Mouse (Mus musculus): ENCODE results near the gene Notch2. TPM values are rescaled to one million over a fixed set of nuclear protein-coding genes. Genes with fewer than 3 reads are reported as not detected.
A peak's percentile ranks its signal among the peaks of the same experiment; 100 is the strongest.

Gene Notch2
- polyA plus RNA-seq, 3 experiments from 2014 or later: 13.2 to 20.4 (median 15.1) TPM

DNA sequence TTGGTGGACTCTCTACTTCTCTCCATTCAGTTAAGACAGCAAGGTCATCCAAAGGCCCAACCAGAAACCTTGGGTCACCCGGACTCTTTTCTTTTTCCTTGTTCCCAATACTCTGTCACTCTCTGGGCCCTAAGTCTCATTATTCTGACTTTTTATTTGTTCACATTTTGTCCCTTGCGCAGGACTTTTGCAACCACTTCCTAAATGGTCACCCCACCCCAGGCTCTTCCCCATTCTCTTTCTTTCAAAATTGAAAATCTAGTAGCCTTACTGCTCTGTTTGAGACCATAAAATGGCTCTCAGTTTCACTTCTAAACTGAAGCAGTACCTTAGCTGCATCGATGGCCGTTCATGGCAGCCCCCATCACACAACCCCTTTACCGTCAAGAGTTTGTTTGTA lies 18.5 kb upstream of the Notch2 start:
- ATAC-seq: no peak

DNA sequence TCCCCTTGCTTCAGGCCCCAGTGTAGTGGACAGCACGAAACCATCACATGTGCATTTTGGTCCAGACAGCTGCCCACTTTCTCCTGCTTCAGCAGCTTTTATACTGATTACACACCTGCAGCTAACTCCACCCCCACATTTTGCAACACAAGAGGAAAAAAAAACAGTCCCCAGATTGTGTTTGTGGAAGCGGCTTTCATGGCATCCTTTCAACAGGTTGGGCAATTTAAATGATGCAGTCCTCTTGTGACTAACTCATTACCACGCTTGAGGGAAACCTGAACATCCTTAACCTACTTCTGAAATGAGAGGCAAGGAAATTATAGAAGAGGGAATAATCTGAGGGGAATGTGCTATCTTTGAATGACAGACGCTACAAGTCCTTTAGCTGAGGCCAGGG lies 15.0 kb upstream of the Notch2 start:
- no peak for ATAC-seq

DNA sequence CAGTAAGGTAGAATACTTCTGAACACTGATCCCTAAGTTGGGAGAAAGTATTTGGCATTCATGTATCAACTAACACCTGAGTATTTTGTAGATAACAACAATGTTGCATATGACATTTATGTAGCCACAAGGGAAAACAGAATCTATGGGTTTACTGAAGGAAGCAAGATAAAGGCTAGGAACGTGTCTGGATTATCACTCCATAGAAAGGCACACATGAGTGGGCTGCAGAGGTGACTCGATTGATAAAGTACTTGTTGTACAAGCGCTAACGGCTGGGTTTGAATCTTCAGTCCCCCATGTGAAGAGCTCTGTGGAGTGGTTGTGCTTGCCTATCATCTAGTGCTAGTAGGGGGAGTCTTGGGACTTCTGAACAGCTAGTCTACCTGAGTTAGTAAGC lies 9.8 kb upstream of the Notch2 start:
- no peak for ATAC-seq

DNA sequence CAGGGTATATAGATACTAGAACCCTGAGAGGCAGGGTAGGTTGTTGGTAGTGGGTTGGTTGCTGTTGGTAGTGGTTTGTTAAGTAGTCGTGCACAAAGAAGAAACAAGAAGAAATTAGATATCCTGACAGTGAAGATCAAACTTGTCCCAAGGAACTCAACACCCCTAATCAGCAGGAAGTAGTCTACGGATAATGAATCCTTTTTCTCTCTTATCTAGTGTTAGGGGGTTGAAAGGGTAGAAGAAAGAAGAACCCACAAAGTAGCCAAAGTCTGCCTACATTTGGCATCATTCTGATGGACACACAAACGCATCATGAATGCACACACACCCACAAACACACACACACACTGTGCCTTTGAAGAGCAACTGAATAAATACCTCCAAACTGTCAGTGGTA lies 9.1 kb upstream of the Notch2 start:
- no peak for ATAC-seq

DNA sequence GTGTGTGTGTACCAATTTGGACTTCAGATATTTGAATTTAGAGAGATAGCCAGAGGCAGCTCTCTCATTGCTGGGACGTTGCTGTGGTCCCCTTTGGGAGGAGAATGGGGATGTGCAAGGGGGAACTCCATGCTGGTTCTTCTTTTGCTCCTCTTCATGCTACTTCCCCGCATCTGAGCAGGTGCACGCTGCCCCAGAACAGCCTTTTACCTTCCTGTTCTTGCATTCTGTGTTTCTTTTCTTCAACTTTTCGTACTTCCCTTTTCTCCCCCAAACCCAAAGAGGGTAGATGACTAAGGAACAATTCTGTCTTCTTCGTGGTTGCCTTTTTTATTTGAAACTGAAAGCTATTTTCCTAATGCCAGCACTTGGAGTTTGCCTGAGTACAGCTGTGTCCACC lies 8.0 kb upstream of the Notch2 start:
- no peak for ATAC-seq

DNA sequence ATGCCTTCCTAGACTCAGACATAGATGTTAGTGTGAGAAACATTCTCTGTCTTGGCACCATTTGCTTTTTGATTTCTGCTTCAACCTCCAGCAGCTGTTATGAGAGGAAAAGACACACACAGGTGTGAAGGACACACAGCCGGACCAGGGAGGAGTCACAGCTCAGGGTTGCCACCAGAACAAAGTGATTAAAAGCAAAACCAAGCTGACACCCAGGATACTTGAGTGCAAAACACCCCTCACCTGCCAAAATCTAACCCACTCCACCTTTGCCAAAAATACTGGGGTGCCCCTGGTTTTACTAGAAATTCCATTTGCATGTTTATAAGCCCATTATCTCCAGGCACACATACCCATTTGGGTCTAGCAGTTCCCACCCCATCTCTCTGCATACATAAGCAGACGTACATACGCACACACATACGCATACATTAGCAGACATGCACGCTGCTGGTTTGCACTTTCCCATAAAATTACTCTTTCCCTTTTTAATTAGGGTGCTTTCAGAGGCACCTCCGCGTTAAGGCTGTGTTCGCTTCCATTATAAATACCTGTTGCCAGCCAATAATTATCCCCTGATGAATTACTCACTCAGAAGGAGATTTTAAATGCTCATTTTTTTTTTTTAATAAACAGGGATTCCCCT lies 7.2 kb upstream of the Notch2 start:
- no peak for ATAC-seq

DNA sequence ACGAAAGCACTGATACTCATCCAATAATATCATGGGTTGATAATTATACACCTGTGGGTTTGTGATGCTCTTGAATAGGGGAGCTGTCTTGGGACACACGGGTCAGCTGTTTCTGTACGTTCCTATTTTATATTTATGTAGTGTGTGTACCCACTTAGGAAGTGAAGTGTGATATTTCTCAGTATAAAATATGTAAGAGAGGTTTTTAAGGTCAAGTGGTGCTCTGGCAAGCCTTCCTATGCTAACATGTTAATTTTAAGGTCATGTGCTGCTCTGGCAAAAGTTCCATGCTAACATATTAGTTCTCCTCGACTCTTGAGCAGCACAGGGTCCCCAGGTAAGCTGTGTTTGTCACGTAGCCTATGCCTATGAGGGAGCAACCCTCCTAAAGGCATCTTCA lies 6.4 kb upstream of the Notch2 start:
- ATAC-seq: no peak

DNA sequence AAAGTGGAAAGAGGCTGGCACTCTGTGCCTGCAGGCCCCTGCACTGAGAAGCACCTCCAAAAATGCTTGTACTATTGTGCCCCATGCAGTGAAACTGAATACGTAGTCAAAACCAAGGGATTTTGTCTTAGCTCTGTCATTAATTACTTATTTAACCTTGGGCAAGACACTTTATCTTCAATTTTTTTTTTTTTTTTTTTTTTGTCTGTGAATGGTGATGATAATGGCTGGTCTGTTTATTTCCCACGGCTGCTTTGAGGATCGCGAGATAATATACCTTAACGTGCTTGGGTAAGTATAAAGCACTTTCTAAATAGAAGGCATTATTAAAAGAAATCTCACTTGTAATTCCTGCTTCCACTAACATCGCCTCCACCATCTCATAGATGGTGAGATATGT lies 5.2 kb upstream of the Notch2 start:
- ATAC-seq: no peak

DNA sequence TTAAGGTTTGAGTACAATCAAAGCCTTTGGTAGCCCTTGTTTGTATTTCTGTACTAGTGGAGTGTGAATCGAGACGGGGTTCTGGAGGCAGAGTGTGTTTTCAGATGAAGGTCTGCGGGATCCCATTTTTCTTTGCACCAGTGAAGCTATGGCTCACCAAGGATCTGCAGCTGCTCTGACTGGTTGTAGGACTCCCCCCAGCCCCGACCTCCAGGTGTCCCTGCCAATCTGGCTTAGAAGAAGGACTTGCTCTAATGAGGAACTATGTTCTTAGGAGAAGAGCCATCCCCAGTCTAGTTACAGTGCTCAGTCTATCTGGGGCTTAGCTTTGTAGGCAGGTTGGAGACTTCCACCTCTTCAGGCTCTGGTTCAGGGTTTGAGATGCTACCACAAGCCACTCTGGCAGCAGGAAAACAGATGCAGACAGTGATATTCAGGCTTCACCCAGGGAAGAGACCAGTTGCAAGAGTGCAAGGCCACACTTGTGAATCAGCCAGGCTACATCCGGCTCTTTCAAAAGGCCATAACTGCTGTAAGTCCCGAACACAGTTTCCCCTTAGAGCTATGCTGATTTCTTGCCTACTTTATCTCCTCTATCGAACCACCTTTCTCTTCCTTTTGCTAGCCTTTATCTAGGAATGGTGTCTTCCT lies 4.0 kb upstream of the Notch2 start:
- ATAC-seq: no peak

DNA sequence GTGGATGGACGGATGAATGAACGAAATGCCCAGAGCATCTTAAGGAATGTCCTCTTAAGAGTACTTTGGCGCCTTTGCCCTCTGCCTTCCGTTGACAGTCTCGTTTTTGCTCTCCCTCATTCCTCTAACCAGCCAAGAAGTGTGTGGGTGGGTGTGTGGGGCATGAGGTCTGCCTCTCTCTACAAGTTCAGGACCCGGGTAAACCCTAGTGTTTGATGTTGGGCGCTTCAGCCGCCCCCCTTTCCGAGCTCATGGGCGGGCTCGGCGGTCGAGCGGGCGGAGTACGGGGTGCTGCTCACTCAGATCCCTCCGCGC lies 284 bp upstream of the Notch2 start:
- no peak for ATAC-seq

DNA sequence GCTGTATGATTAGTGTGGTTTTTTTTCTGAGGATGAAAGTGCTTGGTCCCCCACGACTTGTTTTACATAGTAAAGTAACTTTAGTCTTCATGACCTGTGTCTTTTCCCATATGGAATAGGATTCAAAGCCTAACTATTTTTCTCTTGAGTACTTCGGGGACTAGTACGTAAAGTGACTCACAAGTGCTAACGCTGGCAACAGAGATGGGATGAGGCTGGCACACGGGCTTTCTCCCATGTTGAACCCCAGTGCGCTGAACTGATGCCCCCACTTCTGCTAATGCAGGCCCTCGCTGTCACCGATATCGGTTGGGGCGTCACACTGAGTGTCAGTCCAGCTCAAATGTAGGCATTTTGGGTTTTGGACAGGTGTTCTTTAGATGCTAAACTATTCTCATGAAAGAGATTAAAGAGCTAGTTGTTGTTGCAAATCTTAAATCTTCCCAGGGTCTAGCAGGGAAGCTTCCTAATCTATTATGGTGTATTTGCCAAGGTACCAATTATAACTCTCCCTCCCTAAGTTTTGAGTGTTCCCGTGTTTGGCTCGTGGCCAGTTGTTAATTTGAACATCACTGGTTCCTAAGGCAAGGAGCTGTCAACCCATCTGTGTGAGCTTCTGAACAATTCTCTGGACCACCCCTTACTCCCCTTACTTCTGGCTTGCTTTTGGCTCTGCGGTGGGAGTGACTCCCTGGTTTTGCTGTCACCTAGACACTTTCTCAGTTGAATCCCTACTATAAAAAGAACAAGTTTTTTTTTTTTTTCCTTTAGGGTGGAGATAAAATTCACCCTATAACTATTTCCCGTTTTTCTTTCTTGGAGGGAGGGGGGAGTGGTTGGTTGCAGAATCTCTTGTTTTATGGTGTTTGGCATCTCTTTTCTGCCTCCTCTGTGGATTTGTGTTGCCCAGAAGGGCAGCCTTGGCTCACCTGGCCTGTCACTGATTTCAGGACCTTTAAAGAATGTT lies 2.2 kb downstream of the Notch2 start:
- ATAC-seq: no peak

DNA sequence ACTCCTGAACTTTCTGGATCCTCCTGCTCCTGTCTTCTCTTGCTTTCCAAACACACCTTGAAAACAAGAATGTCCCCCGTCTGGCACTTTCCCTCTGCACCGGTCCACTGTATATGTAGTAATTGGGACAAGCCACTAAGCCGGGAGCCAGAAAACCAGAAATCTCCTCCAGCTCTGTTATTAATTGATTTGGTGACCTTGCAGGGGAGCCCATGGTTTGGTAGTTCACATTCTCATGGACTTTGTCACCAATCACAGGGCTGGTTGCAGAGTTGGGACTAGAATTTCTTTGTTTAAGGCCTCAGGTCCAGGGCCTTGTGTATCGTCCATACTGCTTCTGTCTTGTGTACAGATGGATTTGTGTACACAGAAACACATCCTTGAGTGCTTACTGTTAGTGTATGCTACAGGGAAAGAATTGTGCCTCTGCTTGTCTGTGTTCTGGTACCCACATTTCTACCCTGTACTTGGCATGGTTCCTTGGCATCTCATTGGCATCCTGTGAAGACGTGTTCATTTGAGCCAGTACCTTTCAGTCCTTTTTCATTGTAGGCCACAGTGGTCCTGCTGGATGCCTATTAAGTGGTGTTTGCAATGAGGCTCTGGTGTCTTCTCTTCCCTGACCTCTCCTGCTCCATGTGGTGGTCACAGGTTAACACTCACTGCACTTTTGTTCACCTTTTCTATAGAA lies 3.7 kb downstream of the Notch2 start:
- no peak for ATAC-seq

DNA sequence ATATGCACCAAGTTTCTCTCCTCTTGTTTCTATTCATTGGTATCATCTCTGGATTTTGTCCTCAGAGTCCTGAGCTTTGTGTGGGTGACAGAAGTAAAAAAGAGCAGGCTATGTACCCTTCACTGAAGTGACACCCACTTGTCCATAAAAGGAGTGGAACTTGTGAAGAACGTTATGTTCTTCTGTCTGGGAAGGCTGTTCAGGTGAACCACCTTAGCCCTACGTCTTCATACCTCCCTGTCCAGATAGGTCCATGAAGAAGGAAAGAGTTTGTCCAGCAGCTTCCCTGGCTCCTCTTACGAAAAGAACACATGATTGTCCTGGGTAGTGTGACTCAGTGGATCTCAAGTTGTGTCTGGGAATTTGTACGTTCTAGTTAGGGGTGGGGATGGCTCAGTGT lies 4.9 kb downstream of the Notch2 start:
- ATAC-seq: no peak

DNA sequence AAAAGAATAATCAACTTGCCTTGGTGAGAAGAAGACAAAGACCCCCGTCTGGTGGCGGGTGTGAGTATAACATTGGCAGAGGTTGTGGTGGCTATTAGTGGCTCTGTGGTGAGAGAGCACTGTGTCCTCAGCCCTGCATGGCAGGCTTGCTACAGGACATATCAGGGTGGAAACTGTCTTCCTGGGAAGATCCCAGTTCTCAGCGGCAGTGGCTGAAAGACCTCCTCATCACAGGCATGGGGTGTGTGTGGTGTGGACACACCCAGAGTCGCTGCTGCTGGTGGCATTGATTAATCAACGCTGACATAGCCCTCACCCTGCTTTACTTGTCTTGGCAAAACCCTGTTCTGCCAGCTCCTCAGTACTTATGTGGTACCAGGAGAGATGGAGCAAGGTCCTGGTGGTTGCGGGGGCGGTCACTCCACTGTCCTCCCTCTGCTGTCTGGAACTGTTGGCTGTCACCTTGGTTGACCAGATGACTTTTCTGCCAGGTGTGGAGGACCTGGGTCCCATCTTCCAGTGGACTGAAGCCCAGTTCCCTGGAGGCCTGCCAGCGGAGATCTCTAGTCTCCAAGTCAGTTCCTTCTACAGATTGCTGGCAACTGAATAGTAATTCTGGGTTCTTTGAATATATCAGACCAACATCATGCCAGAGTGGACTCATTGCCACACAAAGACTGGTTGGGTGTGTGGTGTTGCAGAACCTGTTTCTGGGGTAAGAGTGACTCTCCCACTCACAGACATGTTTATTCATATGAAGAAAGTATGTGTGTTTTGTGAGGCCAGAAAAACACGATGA lies 7.3 kb downstream of the Notch2 start:
- ATAC-seq: no peak

DNA sequence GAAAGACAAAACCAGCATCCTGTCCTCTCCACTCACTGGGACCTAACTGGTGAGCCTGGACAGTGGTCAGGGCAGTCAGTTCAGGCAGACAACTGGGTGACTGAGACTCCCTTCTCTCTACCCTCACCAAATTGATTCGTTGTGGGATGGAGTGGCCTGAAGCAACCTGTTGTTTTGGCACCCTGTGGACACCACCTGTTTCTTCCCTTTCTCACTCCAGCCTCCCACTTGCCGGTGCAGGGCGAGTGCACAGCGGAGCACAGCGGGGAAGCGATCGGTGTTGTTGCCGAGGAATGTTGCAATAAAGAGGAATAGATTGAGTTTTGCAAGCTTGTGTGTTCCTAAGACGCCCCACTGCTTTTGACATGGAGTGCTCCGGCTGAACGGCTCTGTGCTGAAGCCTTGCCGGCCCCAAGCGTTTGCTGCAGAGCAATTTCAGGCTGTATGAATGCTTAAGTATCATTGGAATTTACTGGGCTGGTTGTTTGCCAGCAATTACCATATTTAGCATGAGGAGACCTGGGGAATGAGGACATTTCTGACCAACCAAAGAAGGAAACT lies 11.0 kb downstream of the Notch2 start:
- no peak for ATAC-seq

DNA sequence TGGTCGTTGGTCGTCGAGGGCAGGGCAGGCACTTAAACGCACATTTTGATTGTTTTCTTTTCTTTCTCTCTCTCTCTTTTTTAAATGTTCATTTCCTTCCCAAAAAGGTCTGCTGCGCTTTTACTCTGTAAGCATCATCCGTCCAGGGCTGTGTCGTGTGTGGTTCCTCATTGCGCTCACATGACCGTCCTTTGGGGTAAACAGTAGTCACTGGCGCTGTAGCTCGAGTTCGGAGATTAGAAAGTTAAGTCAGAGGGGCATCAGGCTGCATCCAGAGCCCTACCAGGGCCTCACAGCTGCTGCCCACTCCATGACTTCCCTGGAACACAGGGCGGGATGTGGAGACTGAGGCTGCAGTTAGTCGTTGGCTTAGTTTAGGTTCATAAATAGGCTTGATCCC lies 12.2 kb downstream of the Notch2 start:
- ATAC-seq: no peak

DNA sequence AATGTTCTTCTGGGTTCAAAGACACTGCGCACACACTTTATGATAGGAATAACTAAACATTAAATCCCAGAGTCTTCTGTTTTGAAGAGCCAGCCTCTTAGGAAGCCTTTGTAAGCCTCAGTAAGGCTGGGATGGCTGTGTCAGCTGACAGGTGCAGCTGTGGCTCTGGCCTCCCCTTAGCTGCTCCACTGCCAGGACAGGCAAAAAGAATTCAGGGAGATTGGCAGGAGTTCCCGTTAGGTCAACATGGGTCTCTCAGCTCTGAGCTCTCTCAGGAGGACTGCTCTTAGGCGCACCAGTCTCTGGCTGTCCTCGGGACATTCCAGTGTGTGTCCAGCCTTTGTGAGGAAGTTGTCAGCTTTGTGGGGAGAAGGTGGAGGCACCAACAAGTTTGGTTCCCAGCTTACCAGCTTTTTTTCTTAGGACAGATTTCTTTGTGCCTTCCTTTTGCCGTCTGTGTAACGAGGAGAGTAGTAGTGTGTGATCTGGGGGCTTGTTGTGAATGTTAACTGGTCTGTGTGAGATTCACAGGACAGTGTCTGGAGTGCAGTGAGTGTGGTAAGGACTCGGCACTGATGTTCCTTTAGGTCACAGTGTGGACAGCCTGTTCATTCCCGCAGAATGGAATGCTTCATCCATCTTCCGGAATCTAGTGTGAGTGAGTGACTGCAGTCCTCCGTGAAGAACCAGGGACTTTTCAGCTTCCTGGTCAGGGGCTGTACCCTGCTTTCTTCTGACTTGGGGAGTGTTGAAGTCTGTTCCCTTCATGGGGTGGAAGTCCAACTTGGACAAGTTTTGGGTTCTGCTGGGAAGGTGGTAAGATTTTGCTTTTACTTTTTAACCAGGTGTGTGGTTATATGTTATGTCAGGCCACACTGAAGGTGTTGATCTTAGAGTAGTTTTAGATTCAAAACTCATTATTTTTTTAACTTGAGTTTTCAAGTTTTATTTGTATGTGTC lies 12.9 kb downstream of the Notch2 start:
- ATAC-seq: no peak

DNA sequence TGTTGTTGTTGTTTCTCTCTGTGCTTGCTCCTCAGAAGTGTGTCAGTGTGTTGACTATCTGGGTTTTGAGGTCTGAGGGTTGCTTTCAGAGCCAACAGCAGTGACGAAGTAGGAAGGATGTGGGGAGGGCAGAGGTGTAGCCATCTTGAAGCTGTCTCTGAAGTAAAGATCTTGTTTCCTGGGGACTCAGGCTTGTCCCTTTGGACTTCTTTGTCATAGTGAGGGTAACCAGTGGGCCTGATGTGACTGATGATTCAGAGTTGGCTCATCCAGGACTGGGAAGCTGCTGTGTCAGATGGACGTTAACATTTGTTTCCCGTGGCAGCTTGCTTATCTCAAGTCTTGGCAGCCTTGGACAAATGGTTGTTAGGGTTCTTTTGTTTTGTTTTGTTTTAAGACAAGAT lies 14.0 kb downstream of the Notch2 start:
- ATAC-seq: peak; percentile 81

DNA sequence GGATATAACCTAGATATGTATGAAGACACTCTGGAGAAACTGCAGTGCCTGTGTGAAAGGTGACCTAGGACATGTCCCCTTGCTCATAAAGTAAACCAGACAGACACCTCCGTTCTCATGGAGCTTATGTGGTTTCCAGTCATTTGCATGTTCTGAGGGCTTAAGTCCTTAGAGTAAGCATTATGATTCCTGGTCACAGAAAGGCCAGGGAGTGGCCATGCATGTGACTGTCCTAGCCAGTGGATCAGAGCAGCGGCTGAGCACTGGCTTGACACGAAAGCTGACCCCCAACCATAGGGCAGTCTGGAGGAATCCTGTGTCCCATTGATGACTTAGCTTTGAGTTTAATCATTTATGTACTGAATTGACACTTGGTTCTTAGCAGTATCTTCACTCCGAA lies 14.7 kb downstream of the Notch2 start:
- no peak for ATAC-seq

DNA sequence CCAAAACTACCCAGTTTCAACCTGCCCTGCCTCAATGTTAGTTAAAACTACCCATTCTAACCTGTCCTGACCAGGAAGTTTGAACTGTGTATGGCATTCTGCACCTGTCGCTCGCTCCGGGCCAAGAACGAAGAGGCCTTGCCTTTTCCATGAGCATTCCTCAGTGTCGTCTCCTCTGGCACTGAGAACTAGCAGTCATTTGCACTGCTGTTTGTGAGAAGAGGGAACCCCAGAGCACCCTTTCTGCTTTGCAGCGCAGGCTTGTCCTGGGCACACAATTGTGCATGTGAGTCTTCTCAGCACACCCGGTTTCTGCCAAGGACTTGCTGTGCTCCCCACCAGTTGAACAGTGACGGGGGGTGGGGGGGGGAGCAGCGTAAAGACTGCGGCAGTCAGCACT lies 15.6 kb downstream of the Notch2 start:
- ATAC-seq: no peak

DNA sequence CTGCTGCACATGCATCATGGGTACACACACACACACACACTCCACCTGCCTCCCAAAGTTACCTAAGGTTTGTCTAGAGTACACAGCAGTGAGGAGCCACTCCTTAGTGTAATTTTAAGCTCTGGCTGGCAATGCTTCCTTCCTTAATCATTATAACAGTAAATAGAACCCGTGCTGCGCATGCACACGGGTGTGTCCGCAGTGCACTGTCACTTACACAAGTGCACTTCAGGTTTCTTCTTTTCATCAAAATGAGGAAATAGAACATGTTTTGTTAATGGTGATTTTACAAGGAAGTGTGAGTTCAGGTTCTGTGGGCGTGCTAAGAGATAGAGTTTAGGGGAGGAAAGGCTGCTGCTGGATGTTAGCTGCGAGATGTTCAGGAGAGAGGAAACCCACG lies 17.8 kb downstream of the Notch2 start:
- ATAC-seq: peak; percentile 24
